Comparison of ENCODE assay signal across 32 mouse cellular contexts in genomic region chr7:19944709-19945108, GRCm38 (mm10). TPM values are rescaled to one million over a fixed set of nuclear protein-coding genes. Genes with fewer than 3 reads are reported as not detected.
DNase-seq lines count a peak whose midpoint lies in the region; TF ChIP-seq lines count a peak whose summit lies in the region.
"Had no signal": no experiment of that assay in that cellular context is flagged by ENCODE, and none has a peak within 500 bp of the region (broad histone marks: within the 10 kb centered on the region; RNA-seq: fewer than 3 reads in every experiment).

No protein-coding gene starts in this region.

- H3K27ac ChIP-seq in thymus, adult 2 months (ENCODE audit: control insufficient read depth, insufficient read depth, low read length): peak overlapping the region; percentile 38; the same call in 1 of the 2 replicates
- H3K27ac ChIP-seq: embryonic facial prominence, embryonic 13.5 days; embryonic facial prominence, embryonic 15.5 days; forebrain, embryonic 10.5 days; forebrain, embryonic 12.5 days had no signal

- TF ChIP-seq POLR2A in thymus, adult 2 months (IDR thresholded peaks at IDR 0.05; ENCODE audit: control insufficient read depth, extremely low read depth, insufficient read depth, low read length, poor library complexity): no peak

- TF ChIP-seq CTCF in thymus, adult 2 months (IDR thresholded peaks at IDR 0.05; ENCODE audit: borderline replicate concordance, control insufficient read depth, extremely low read depth, insufficient read depth, low read length, poor library complexity): no peak

- H3K27me3 ChIP-seq in thymus, adult 2 months (ENCODE audit: control insufficient read depth, insufficient read depth, low read length): no peaks in the 10 kb centered on the region
- H3K27me3 ChIP-seq: CH12.LX; embryonic facial prominence, embryonic 13.5 days; embryonic facial prominence, embryonic 15.5 days; forebrain, embryonic 12.5 days; Patski had no signal

- no peak overlapping the region for H3K4me3 ChIP-seq in thymus, adult 2 months (ENCODE audit: control insufficient read depth, insufficient read depth, low read length)
- H3K4me3 ChIP-seq: embryonic facial prominence, embryonic 13.5 days; embryonic facial prominence, embryonic 15.5 days; erythroblast, embryonic 14.5 days; forebrain, embryonic 10.5 days; forebrain, embryonic 12.5 days had no signal

- peaks cover 77% of the 10 kb centered on the region for H3K4me1 ChIP-seq in thymus, adult 2 months (replicated peaks; ENCODE audit: control insufficient read depth, insufficient read depth, low read length)
- H3K4me1 ChIP-seq: forebrain, embryonic 10.5 days; forebrain, embryonic 12.5 days had no signal

- no peaks in the 10 kb centered on the region for H3K36me3 ChIP-seq in thymus, adult 2 months (ENCODE audit: control insufficient read depth, insufficient read depth, low read length)
- H3K36me3 ChIP-seq: embryonic facial prominence, embryonic 13.5 days; embryonic facial prominence, embryonic 15.5 days; forebrain, embryonic 10.5 days; forebrain, embryonic 12.5 days; G1E had no signal

- no peak for DNase-seq in thymus, adult 2 months
- DNase-seq in thymus, adult 18-20 months: no peak
- DNase-seq in CD4-positive helper T cell, adult 2 months (ENCODE audit: low read depth, low spot score): peak; percentile 11
- DNase-seq in induced T-regulatory cell, adult 2 months (ENCODE audit: low read depth): peak; percentile 60
- DNase-seq in thymus, postnatal 4 days: peak; percentile 58
- no peak for DNase-seq in cerebellum, postnatal 25 days
- DNase-seq in layer of hippocampus, postnatal 36 days: no peak
- DNase-seq: adrenal gland, adult 8-10 months; adrenal gland, postnatal 14 days; adrenal gland, postnatal 36 days; cerebellum, adult 11-12 months; cerebellum, adult 2 months; cerebellum, adult 9-10 months; cerebellum, postnatal 10 days; cerebellum, postnatal 36 days; embryo, embryonic 11 days had no signal

- 99% methylated on average over 8 of the region's 8 CpGs for WGBS in thymus, adult 2 months

RNA-seq across cellular contexts. Expression of gene Igsf23, which starts 5.8 kb away (rescaled TPM):
- polyA plus RNA-seq in thymus, adult 2 months (2012; rRNA removed): 17.3 and 22.4 TPM in 2 replicates
- not detected for total RNA-seq in layer of hippocampus, postnatal 36 days (2021)
- total RNA-seq: adrenal gland, adult 18-20 months; adrenal gland, adult 8-10 months; adrenal gland, postnatal 36 days had no signal
- polyA plus RNA-seq: cerebellum, adult 2 months; embryonic facial prominence, embryonic 11.5 days; embryonic facial prominence, embryonic 13.5 days; erythroblast, embryonic 14.5 days; forebrain, embryonic 10.5 days; forebrain, embryonic 12.5 days; forebrain, embryonic 14.5 days; forebrain, embryonic 16.5 days; G1E had no signal

RNA-seq across cellular contexts. Expression of gene Ceacam20, which starts 20.5 kb away (rescaled TPM):
- 0.49 and 0.57 TPM in 2 replicates for polyA plus RNA-seq in thymus, adult 2 months (2012; rRNA removed)
- not detected for total RNA-seq in layer of hippocampus, postnatal 36 days (2021)
- total RNA-seq: adrenal gland, adult 18-20 months; adrenal gland, adult 8-10 months; adrenal gland, postnatal 14 days; adrenal gland, postnatal 36 days; common myeloid progenitor, adult 5-6 weeks; G1E had no signal
- polyA plus RNA-seq: activated CD4-positive, CD25-positive, alpha-beta regulatory T cell, adult 4 months; C2C12; CD4-positive, CD25-positive, alpha-beta regulatory T cell, adult 4 months; cerebellum, adult 2 months; embryonic facial prominence, embryonic 11.5 days; embryonic facial prominence, embryonic 13.5 days; embryonic facial prominence, embryonic 15.5 days; erythroblast, embryonic 14.5 days; forebrain, embryonic 10.5 days; forebrain, embryonic 12.5 days; forebrain, embryonic 14.5 days; forebrain, embryonic 16.5 days; G1E; Patski had no signal

RNA-seq across cellular contexts. Expression of gene Pvr, which starts 23.7 kb away (rescaled TPM):
- 74.9 and 82.4 TPM in 2 replicates for polyA plus RNA-seq in thymus, adult 2 months (2012; rRNA removed)
- total RNA-seq in layer of hippocampus, postnatal 36 days (2021): 10 to 100 TPM; 11.5 to 14.9 TPM
- polyA plus RNA-seq: G1E had no signal

RNA-seq across cellular contexts. Expression of gene Nlrp9b, which starts 46.6 kb away (rescaled TPM):
- 0.03 TPM in 1 of 2 replicates, not detected in the other for polyA plus RNA-seq in thymus, adult 2 months (2012; rRNA removed)
- not detected for total RNA-seq in layer of hippocampus, postnatal 36 days (2021)
- total RNA-seq: adrenal gland, adult 18-20 months; adrenal gland, adult 8-10 months; adrenal gland, postnatal 14 days; adrenal gland, postnatal 36 days; common myeloid progenitor, adult 5-6 weeks had no signal
- polyA plus RNA-seq: activated CD4-positive, CD25-positive, alpha-beta regulatory T cell, adult 4 months; C2C12; CD4-positive, CD25-positive, alpha-beta regulatory T cell, adult 4 months; cerebellum, adult 2 months; embryonic facial prominence, embryonic 11.5 days; embryonic facial prominence, embryonic 13.5 days; embryonic facial prominence, embryonic 15.5 days; erythroblast, embryonic 14.5 days; forebrain, embryonic 10.5 days; forebrain, embryonic 12.5 days; forebrain, embryonic 14.5 days; forebrain, embryonic 16.5 days; G1E; Patski had no signal

RNA-seq across cellular contexts. Expression of gene Ceacam19, which starts 56.9 kb away (rescaled TPM):
- polyA plus RNA-seq in thymus, adult 2 months (2012; rRNA removed): 0.30 and 0.36 TPM in 2 replicates
- total RNA-seq in layer of hippocampus, postnatal 36 days (2021): not detected
- total RNA-seq: adrenal gland, adult 18-20 months; adrenal gland, adult 8-10 months; adrenal gland, postnatal 14 days; adrenal gland, postnatal 36 days; common myeloid progenitor, adult 5-6 weeks had no signal
- polyA plus RNA-seq: activated CD4-positive, CD25-positive, alpha-beta regulatory T cell, adult 4 months; C2C12; CD4-positive, CD25-positive, alpha-beta regulatory T cell, adult 4 months; cerebellum, adult 2 months; embryonic facial prominence, embryonic 11.5 days; erythroblast, embryonic 14.5 days; forebrain, embryonic 10.5 days; forebrain, embryonic 12.5 days; forebrain, embryonic 14.5 days; forebrain, embryonic 16.5 days; G1E had no signal

Comparison
In these comparisons a context has a peak if more than half of its experiments do, and no peak if none do; other contexts are left out.
1. DNase-seq: peak in CD4-positive helper T cell, adult 2 months (single experiment), induced T-regulatory cell, adult 2 months (single experiment) and thymus, postnatal 4 days (single experiment); none in thymus, adult 2 months (single experiment), thymus, adult 18-20 months (0 of 2), cerebellum, postnatal 25 days (0 of 2) and layer of hippocampus, postnatal 36 days (0 of 2).